Mouse (Mus musculus): Measurements from ENCODE around the gene Rab21. TPM values are rescaled to one million over a fixed set of nuclear protein-coding genes. Genes with fewer than 3 reads are reported as not detected.

Gene Rab21
- polyA plus RNA-seq, 1 experiment from 2014 or later, result 4.7 TPM

- no peak for ATAC-seq
- peak overlapping the region; percentile 95 for H3K4me3 ChIP-seq (ENCODE audit: low read length)
- H3K27me3 ChIP-seq (replicated peaks; ENCODE audit: control insufficient read depth, insufficient read depth, low read length), result no peaks in the 10 kb centered on the region
- no peaks in the 10 kb centered on the region for H3K36me3 ChIP-seq (ENCODE audit: control insufficient read depth, insufficient read depth, low read length)
- peak overlapping the region; percentile 98 for H3K9ac ChIP-seq (ENCODE audit: low read depth, low read length)
- H3K4me2 ChIP-seq (ENCODE audit: low read depth, low read length), result peak overlapping the region; percentile 54
- WGBS, result 9% methylated on average over 6 of the region's 6 CpGs
- H3K9me3 ChIP-seq (ENCODE audit: control insufficient read depth, low read length), result no peaks in the 10 kb centered on the region
- peaks cover 27% of the 10 kb centered on the region for H3K4me1 ChIP-seq (ENCODE audit: control insufficient read depth, insufficient read depth, low read length)
- peak overlapping the region; percentile 96; the same call in 1 of the 2 replicates for H3K27ac ChIP-seq (ENCODE audit: low read length)
Measured at GRCm38 (mm10) chr10:115314287-115314581, 1.2 kb downstream of the Rab21 start.

GRCm38 (mm10) chr10:115313641-115314286, 1.6 kb downstream of the Rab21 start:
- no peak overlapping the region for H3K27ac ChIP-seq (ENCODE audit: low read length)
- peaks cover 27% of the 10 kb centered on the region for H3K4me1 ChIP-seq (ENCODE audit: control insufficient read depth, insufficient read depth, low read length)
- peak overlapping the region; percentile 98 for H3K9ac ChIP-seq (ENCODE audit: low read depth, low read length)
- no peak for ATAC-seq
- no peaks in the 10 kb centered on the region for H3K36me3 ChIP-seq (ENCODE audit: control insufficient read depth, insufficient read depth, low read length)
- H3K9me3 ChIP-seq (ENCODE audit: control insufficient read depth, low read length), result no peaks in the 10 kb centered on the region
- peak overlapping the region; percentile 95 for H3K4me3 ChIP-seq (ENCODE audit: low read length)
- H3K4me2 ChIP-seq (ENCODE audit: low read depth, low read length), result peak overlapping the region; percentile 54
- H3K27me3 ChIP-seq (replicated peaks; ENCODE audit: control insufficient read depth, insufficient read depth, low read length), result no peaks in the 10 kb centered on the region
- 71% methylated on average over 14 of the region's 14 CpGs for WGBS

- H3K27ac ChIP-seq (ENCODE audit: low read length), result peak overlapping the region; percentile 5; the same call in 1 of the 2 replicates
- no peak overlapping the region for H3K4me2 ChIP-seq (ENCODE audit: low read depth, low read length)
- WGBS, result 52% methylated on average over 3 of the region's 3 CpGs
- H3K36me3 ChIP-seq (ENCODE audit: control insufficient read depth, insufficient read depth, low read length), result no peaks in the 10 kb centered on the region
- H3K9me3 ChIP-seq (ENCODE audit: control insufficient read depth, low read length), result no peaks in the 10 kb centered on the region
- H3K4me1 ChIP-seq (ENCODE audit: control insufficient read depth, insufficient read depth, low read length), result peaks cover 27% of the 10 kb centered on the region
- H3K4me3 ChIP-seq (ENCODE audit: low read length), result no peak overlapping the region
- H3K27me3 ChIP-seq (replicated peaks; ENCODE audit: control insufficient read depth, insufficient read depth, low read length), result no peaks in the 10 kb centered on the region
- 0 out of 2 replicates have a peak overlapping the region, but pooled peaks have one; percentile 0 for H3K9ac ChIP-seq (ENCODE audit: low read depth, low read length)
- ATAC-seq, result no peak
Measured at GRCm38 (mm10) chr10:115312732-115313131, 2.7 kb downstream of the Rab21 start.

- Histone ChIP-seq H3K4me1 (ENCODE audit: control insufficient read depth, insufficient read depth, low read length) (peaks cover 27% of the 10 kb centered on the region), H3K36me3 (ENCODE audit: control insufficient read depth, insufficient read depth, low read length) (no peaks in the 10 kb centered on the region), H3K9ac (ENCODE audit: low read depth, low read length) (0 out of 2 replicates have a peak overlapping the region, but pooled peaks have one; percentile 0), H3K27me3 (replicated peaks; ENCODE audit: control insufficient read depth, insufficient read depth, low read length) (no peaks in the 10 kb centered on the region), H3K4me3 (ENCODE audit: low read length) (no peak overlapping the region), H3K4me2 (ENCODE audit: low read depth, low read length) (no peak overlapping the region), H3K27ac (ENCODE audit: low read length) (peak overlapping the region; percentile 5; the same call in 1 of the 2 replicates), H3K9me3 (ENCODE audit: control insufficient read depth, low read length) (no peaks in the 10 kb centered on the region)
- no peak for ATAC-seq
- WGBS, result 87% methylated on average over 5 of the region's 5 CpGs
Measured at GRCm38 (mm10) chr10:115312194-115312593, 3.2 kb downstream of the Rab21 start.

- H3K9ac ChIP-seq (ENCODE audit: low read depth, low read length), result no peak overlapping the region
- H3K4me3 ChIP-seq (ENCODE audit: low read length), result no peak overlapping the region
- no peaks in the 10 kb centered on the region for H3K27me3 ChIP-seq (replicated peaks; ENCODE audit: control insufficient read depth, insufficient read depth, low read length)
- H3K36me3 ChIP-seq (ENCODE audit: control insufficient read depth, insufficient read depth, low read length), result no peaks in the 10 kb centered on the region
- no peaks in the 10 kb centered on the region for H3K9me3 ChIP-seq (ENCODE audit: control insufficient read depth, low read length)
- peak; percentile 75 for ATAC-seq
- H3K27ac ChIP-seq (ENCODE audit: low read length), result peak overlapping the region; percentile 73
- H3K4me2 ChIP-seq (ENCODE audit: low read depth, low read length), result no peak overlapping the region
- H3K4me1 ChIP-seq (ENCODE audit: control insufficient read depth, insufficient read depth, low read length), result peaks cover 26% of the 10 kb centered on the region
- WGBS, result 77% methylated on average over 14 of the region's 14 CpGs
Measured at GRCm38 (mm10) chr10:115311263-115311965, 4.0 kb downstream of the Rab21 start.

- Histone ChIP-seq H3K9ac (ENCODE audit: low read depth, low read length) (no peak overlapping the region), H3K9me3 (ENCODE audit: control insufficient read depth, low read length) (no peaks in the 10 kb centered on the region), H3K27ac (ENCODE audit: low read length) (no peak overlapping the region), H3K4me2 (ENCODE audit: low read depth, low read length) (no peak overlapping the region), H3K27me3 (replicated peaks; ENCODE audit: control insufficient read depth, insufficient read depth, low read length) (no peaks in the 10 kb centered on the region), H3K4me3 (ENCODE audit: low read length) (no peak overlapping the region), H3K36me3 (ENCODE audit: control insufficient read depth, insufficient read depth, low read length) (no peaks in the 10 kb centered on the region), H3K4me1 (ENCODE audit: control insufficient read depth, insufficient read depth, low read length) (peaks cover 28% of the 10 kb centered on the region)
- WGBS, result 88% methylated on average over 4 of the region's 4 CpGs
- ATAC-seq, result no peak
Measured at GRCm38 (mm10) chr10:115309191-115309590, 6.2 kb downstream of the Rab21 start.

- Histone ChIP-seq H3K9me3 (ENCODE audit: control insufficient read depth, low read length) (no peaks in the 10 kb centered on the region), H3K4me2 (ENCODE audit: low read depth, low read length) (no peak overlapping the region), H3K36me3 (ENCODE audit: control insufficient read depth, insufficient read depth, low read length) (no peaks in the 10 kb centered on the region), H3K4me3 (ENCODE audit: low read length) (no peak overlapping the region), H3K27me3 (replicated peaks; ENCODE audit: control insufficient read depth, insufficient read depth, low read length) (no peaks in the 10 kb centered on the region), H3K9ac (ENCODE audit: low read depth, low read length) (no peak overlapping the region), H3K4me1 (ENCODE audit: control insufficient read depth, insufficient read depth, low read length) (peaks cover 13% of the 10 kb centered on the region), H3K27ac (ENCODE audit: low read length) (no peak overlapping the region)
- 78% methylated on average over 7 of the region's 7 CpGs for WGBS
- ATAC-seq, result no peak
Measured at GRCm38 (mm10) chr10:115307331-115307875, 8.0 kb downstream of the Rab21 start.

GRCm38 (mm10) chr10:115298683-115299082, 16.7 kb downstream of the Rab21 start:
- H3K9me3 ChIP-seq (ENCODE audit: control insufficient read depth, low read length), result no peaks in the 10 kb centered on the region
- no peak for ATAC-seq
- peaks cover 9% of the 10 kb centered on the region for H3K36me3 ChIP-seq (ENCODE audit: control insufficient read depth, insufficient read depth, low read length)
- no peak overlapping the region for H3K27ac ChIP-seq (ENCODE audit: low read length)
- no peaks in the 10 kb centered on the region for H3K4me1 ChIP-seq (ENCODE audit: control insufficient read depth, insufficient read depth, low read length)
- H3K4me3 ChIP-seq (ENCODE audit: low read length), result no peak overlapping the region
- no peak overlapping the region for H3K9ac ChIP-seq (ENCODE audit: low read depth, low read length)
- no peak overlapping the region for H3K4me2 ChIP-seq (ENCODE audit: low read depth, low read length)
- 92% methylated on average over 4 of the region's 4 CpGs for WGBS
- H3K27me3 ChIP-seq (replicated peaks; ENCODE audit: control insufficient read depth, insufficient read depth, low read length), result no peaks in the 10 kb centered on the region

- 93% methylated on average over 5 of the region's 5 CpGs for WGBS
- no peak for ATAC-seq
- Histone ChIP-seq H3K27ac (ENCODE audit: low read length) (no peak overlapping the region), H3K9ac (ENCODE audit: low read depth, low read length) (no peak overlapping the region), H3K9me3 (ENCODE audit: control insufficient read depth, low read length) (no peaks in the 10 kb centered on the region), H3K36me3 (ENCODE audit: control insufficient read depth, insufficient read depth, low read length) (peaks cover 9% of the 10 kb centered on the region), H3K4me3 (ENCODE audit: low read length) (no peak overlapping the region), H3K4me2 (ENCODE audit: low read depth, low read length) (no peak overlapping the region), H3K4me1 (ENCODE audit: control insufficient read depth, insufficient read depth, low read length) (no peaks in the 10 kb centered on the region), H3K27me3 (replicated peaks; ENCODE audit: control insufficient read depth, insufficient read depth, low read length) (no peaks in the 10 kb centered on the region)
Measured at GRCm38 (mm10) chr10:115297582-115297981, 17.8 kb downstream of the Rab21 start.
